Mouse (Mus musculus): ENCODE results near the gene Scamp5.
"Not testable (repeated sequence)": the region's sequence is repeated elsewhere in the genome, so short reads cannot be mapped to it uniquely, and the experiment has no call there.

The Scamp5 gene

GRCm38 (mm10) chr9:57449715-57450114 is 18.1 kb downstream of the Scamp5 start:
- DNase-seq: no peak

- no peak for DNase-seq
These were observed 27.2 kb downstream of the Scamp5 start for GRCm38 (mm10) chr9:57440620-57441019.

GRCm38 (mm10) chr9:57439522-57440295 is 28.2 kb downstream of the Scamp5 start, which contains the start of gene Ppcdc:
Gene Ppcdc, minus strand, starts transcription at chr9:57440124.
- DNase-seq: peak; percentile 96

- peak; percentile 27 for DNase-seq
These were observed 28.8 kb downstream of the Scamp5 start for GRCm38 (mm10) chr9:57439083-57439482.

- DNase-seq: no peak
These were observed 29.8 kb downstream of the Scamp5 start for GRCm38 (mm10) chr9:57437896-57438614.

- no peak for DNase-seq
These were observed 31.7 kb downstream of the Scamp5 start for GRCm38 (mm10) chr9:57436166-57436565.

GRCm38 (mm10) chr9:57434405-57435165 is 33.3 kb downstream of the Scamp5 start:
- DNase-seq: no peak

- peak; percentile 86 for DNase-seq
These were observed 34.5 kb downstream of the Scamp5 start for GRCm38 (mm10) chr9:57433097-57434032.

- DNase-seq: no peak
These were observed 35.4 kb downstream of the Scamp5 start for GRCm38 (mm10) chr9:57432480-57432879.

GRCm38 (mm10) chr9:57431202-57431601 is 36.7 kb downstream of the Scamp5 start:
- peak; percentile 47 for DNase-seq

- DNase-seq: no peak
These were observed 39.5 kb downstream of the Scamp5 start for GRCm38 (mm10) chr9:57428391-57428790.

GRCm38 (mm10) chr9:57427937-57428336 is 39.9 kb downstream of the Scamp5 start:
- no peak for DNase-seq

- not testable (repeated sequence) for DNase-seq
These were observed 40.7 kb downstream of the Scamp5 start for GRCm38 (mm10) chr9:57427123-57427522.

- DNase-seq: peak; percentile 55
These were observed 42.7 kb downstream of the Scamp5 start for GRCm38 (mm10) chr9:57425116-57425515.

- no peak for DNase-seq
These were observed 43.8 kb downstream of the Scamp5 start for GRCm38 (mm10) chr9:57424066-57424465.

- peak; percentile 41 for DNase-seq
These were observed 46.2 kb downstream of the Scamp5 start for GRCm38 (mm10) chr9:57421688-57422111.

- peak; percentile 83 for DNase-seq
These were observed 46.7 kb downstream of the Scamp5 start for GRCm38 (mm10) chr9:57421121-57421571.

- peak; percentile 91 for DNase-seq
These were observed 47.3 kb downstream of the Scamp5 start for GRCm38 (mm10) chr9:57420321-57421120.

- DNase-seq: no peak
These were observed 48.2 kb downstream of the Scamp5 start for GRCm38 (mm10) chr9:57419521-57420267.

GRCm38 (mm10) chr9:57417341-57417740 is 50.5 kb downstream of the Scamp5 start:
- no peak for DNase-seq

Data from kidney, postnatal 14 days (tissue).